Mouse (Mus musculus) gastrocnemius, postnatal 4 days (tissue): ENCODE measurements around the gene Grhpr. TPM values are rescaled to one million over a fixed set of nuclear protein-coding genes. Genes with fewer than 3 reads are reported as not detected.
"Not testable (repeated sequence)": the region's sequence is repeated elsewhere in the genome, so short reads cannot be mapped to it uniquely, and the experiment has no call there.

Experiments used
- DNase-seq, 2 experiments: peaks; one replicate each; pipeline ENCODE4 v3.0.0; 2021 to 2022; ENCODE audit warnings: low spot score in 2 of 2, mixed read lengths in 2 of 2
- total RNA-seq, 2 experiments: library from RNA; stranded (reverse); gene quantifications; 2 replicates each; pipeline ENCODE4 v1.2.3; 2021

The Grhpr gene
- total RNA-seq, 2 experiments from 2014 or later, result 20.2 to 22.8 TPM

GRCm38 (mm10) chr4:45012105-45012975 is 31.1 kb downstream of the Grhpr start, which contains the start of gene Zbtb5:
TSS of gene Zbtb5 (minus strand) at chr4:45012412.
- peak; percentile 90 to 98 for DNase-seq

GRCm38 (mm10) chr4:45013031-45013431 is 31.8 kb downstream of the Grhpr start:
- DNase-seq, result peak in 1 of 2 experiments; percentile 21

GRCm38 (mm10) chr4:45013537-45013936 is 32.3 kb downstream of the Grhpr start:
- no peak for DNase-seq

- peak in 1 of 2 experiments; percentile 41 for DNase-seq
These were observed 34.4 kb downstream of the Grhpr start for GRCm38 (mm10) chr4:45015615-45016014.

GRCm38 (mm10) chr4:45018452-45018980 is 37.3 kb downstream of the Grhpr start, which contains the start of gene Polr1e:
TSS of gene Polr1e (plus strand) at chr4:45018583.
- DNase-seq, result peak; percentile 75 to 90

- DNase-seq, result no peak
These were observed 37.8 kb downstream of the Grhpr start for GRCm38 (mm10) chr4:45019009-45019408.

- DNase-seq, result no peak
These were observed 45.3 kb downstream of the Grhpr start for GRCm38 (mm10) chr4:45026459-45026858.

- DNase-seq, result no peak
These were observed 51.4 kb downstream of the Grhpr start for GRCm38 (mm10) chr4:45032586-45032985.

GRCm38 (mm10) chr4:45034693-45035628 is 53.8 kb downstream of the Grhpr start:
- no peak for DNase-seq

- no peak for DNase-seq
These were observed 54.9 kb downstream of the Grhpr start for GRCm38 (mm10) chr4:45036048-45036447.

GRCm38 (mm10) chr4:45036571-45036970 is 55.4 kb downstream of the Grhpr start:
- no peak for DNase-seq

- no peak for DNase-seq
These were observed 56.5 kb downstream of the Grhpr start for GRCm38 (mm10) chr4:45037455-45038410.

- DNase-seq, result not testable (repeated sequence)
These were observed 57.7 kb downstream of the Grhpr start for GRCm38 (mm10) chr4:45038879-45039278.

- not testable (repeated sequence) for DNase-seq
These were observed 58.4 kb downstream of the Grhpr start for GRCm38 (mm10) chr4:45039546-45039945.

Other genes starting within 250 kb of the Grhpr start
- gene Zcchc7, start 225.5 kb upstream of the Grhpr start, total RNA-seq, result 10 to 100 TPM; 22.8 to 32.0 TPM
- 10 to 100 TPM; 10.1 to 11.6 TPM for gene Zbtb5, start 31.0 kb downstream of the Grhpr start, total RNA-seq
- 10 to 100 TPM; 11.4 to 11.7 TPM for gene Polr1e, start 37.2 kb downstream of the Grhpr start, total RNA-seq
- gene Fbxo10, start 103.2 kb downstream of the Grhpr start, total RNA-seq, result 10 to 100 TPM; 16.0 to 16.8 TPM
- 10 to 100 TPM; 75.9 to 78.1 TPM for gene Tomm5, start 126.7 kb downstream of the Grhpr start, total RNA-seq
- gene Frmpd1, start 203.5 kb downstream of the Grhpr start, total RNA-seq, result 1 to 10 TPM; 7.5 to 7.8 TPM